Mouse (Mus musculus): ENCODE measurements around the gene Mt3. TPM values are rescaled to one million over a fixed set of nuclear protein-coding genes. Genes with fewer than 3 reads are reported as not detected.
"Not testable (repeated sequence)": the region's sequence is repeated elsewhere in the genome, so short reads cannot be mapped to it uniquely, and the experiment has no call there.

Gene Mt3
- polyA plus RNA-seq, 1 experiment = not detected

- no peak overlapping the region for H3ac ChIP-seq (ENCODE audit: control insufficient read depth, insufficient read length, low read depth)
- H3K27me3 ChIP-seq (ENCODE audit: control insufficient read depth, insufficient read depth, insufficient read length) = no peaks in the 10 kb centered on the region
- no peaks in the 10 kb centered on the region for H3K36me3 ChIP-seq (ENCODE audit: control insufficient read depth, insufficient read depth)
- H3K4me3 ChIP-seq (ENCODE audit: insufficient read depth, poor library complexity, severe bottlenecking) = no peak overlapping the region
- no peaks in the 10 kb centered on the region for H3K79me3 ChIP-seq (ENCODE audit: low read depth)
- no peaks in the 10 kb centered on the region for H3K79me2 ChIP-seq (ENCODE audit: control insufficient read depth, insufficient read depth)
- TF ChIP-seq USF1 (IDR thresholded peaks at IDR 0.05; ENCODE audit: low read depth) (no peak), MAX (IDR thresholded peaks at IDR 0.05) (no peak), MYOD1 (IDR thresholded peaks at IDR 0.05; ENCODE audit: control insufficient read depth, insufficient read length, low read depth) (no peak), MYOG (IDR thresholded peaks at IDR 0.05; ENCODE audit: control insufficient read depth, extremely low read depth, insufficient read length) (no peak), CTCF (IDR thresholded peaks at IDR 0.05; ENCODE audit: control insufficient read depth, insufficient read depth, insufficient read length) (no peak)
These were observed 24.7 kb upstream of the Mt3 start for GRCm38 (mm10) chr8:94127711-94128110.

GRCm38 (mm10) chr8:94129133-94129789 lies 23.1 kb upstream of the Mt3 start:
- Histone ChIP-seq H3K36me3 (ENCODE audit: control insufficient read depth, insufficient read depth) (no peaks in the 10 kb centered on the region), H3K79me3 (ENCODE audit: low read depth) (no peaks in the 10 kb centered on the region), H3K79me2 (ENCODE audit: control insufficient read depth, insufficient read depth) (no peaks in the 10 kb centered on the region), H3K4me3 (ENCODE audit: insufficient read depth, poor library complexity, severe bottlenecking) (no peak overlapping the region), H3ac (ENCODE audit: control insufficient read depth, insufficient read length, low read depth) (no peak overlapping the region), H3K27me3 (ENCODE audit: control insufficient read depth, insufficient read depth, insufficient read length) (no peaks in the 10 kb centered on the region)
- TF ChIP-seq MYOD1 (IDR thresholded peaks at IDR 0.05; ENCODE audit: control insufficient read depth, insufficient read length, low read depth) (no peak), FOSL1 (IDR thresholded peaks at IDR 0.05; ENCODE audit: insufficient read depth, low read length, poor library complexity, severe bottlenecking) (no peak), CEBPB (IDR thresholded peaks at IDR 0.05; ENCODE audit: low read depth) (no peak), MYOG (IDR thresholded peaks at IDR 0.05; ENCODE audit: control insufficient read depth, extremely low read depth, insufficient read length) (no peak), USF1 (IDR thresholded peaks at IDR 0.05; ENCODE audit: low read depth) (no peak), MAX (IDR thresholded peaks at IDR 0.05) (no peak), CTCF (IDR thresholded peaks at IDR 0.05; ENCODE audit: control insufficient read depth, insufficient read depth, insufficient read length) (no peak)

DNA sequence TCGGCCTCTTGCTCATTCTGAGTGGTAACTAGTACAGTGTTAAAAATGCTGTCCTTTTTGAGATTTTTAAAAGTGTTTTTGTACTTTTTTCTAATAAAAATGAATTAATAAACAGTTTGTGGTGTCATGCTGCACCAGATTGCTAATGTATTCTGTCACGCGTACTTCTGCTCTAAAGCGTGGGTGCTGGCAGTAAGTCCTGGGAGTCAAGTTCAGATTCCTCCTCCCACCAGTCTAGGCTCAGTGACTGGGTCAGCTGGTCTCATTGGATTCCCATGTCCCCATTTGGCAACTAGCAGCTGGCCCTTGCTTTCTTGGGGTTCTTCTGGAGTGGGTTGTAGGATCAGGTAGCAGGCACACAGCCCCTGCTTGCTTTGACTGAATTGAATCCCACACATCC lies 22.3 kb upstream of the Mt3 start:
- no peak overlapping the region for H3K4me3 ChIP-seq (ENCODE audit: insufficient read depth, poor library complexity, severe bottlenecking)
- no peaks in the 10 kb centered on the region for H3K27me3 ChIP-seq (ENCODE audit: control insufficient read depth, insufficient read depth, insufficient read length)
- H3K79me3 ChIP-seq (ENCODE audit: low read depth) = no peaks in the 10 kb centered on the region

DNA sequence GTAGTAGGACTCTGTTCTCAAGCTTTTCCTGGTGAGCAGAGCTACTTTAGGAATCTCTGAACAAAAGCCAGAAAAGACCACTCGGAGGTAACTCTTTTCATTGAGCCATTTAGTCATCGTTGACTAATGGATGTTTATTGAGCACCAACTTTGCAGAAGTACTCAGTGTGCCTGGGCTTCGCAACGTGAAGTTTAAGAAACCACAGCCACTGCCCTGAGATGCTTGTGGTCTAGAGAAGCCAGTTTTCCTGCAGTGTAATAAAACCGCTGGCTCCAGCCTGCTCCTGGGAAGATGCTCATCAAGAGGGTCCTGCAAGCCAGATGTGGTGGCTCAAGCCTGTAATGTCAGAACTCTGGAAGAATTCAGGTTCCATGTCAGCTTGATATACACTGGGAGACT lies 20.3 kb upstream of the Mt3 start:
- no peaks in the 10 kb centered on the region for H3K27me3 ChIP-seq (ENCODE audit: control insufficient read depth, insufficient read depth, insufficient read length)
- H3K4me3 ChIP-seq (ENCODE audit: insufficient read depth, poor library complexity, severe bottlenecking) = no peak overlapping the region
- no peaks in the 10 kb centered on the region for H3K79me2 ChIP-seq (ENCODE audit: control insufficient read depth, insufficient read depth)
- no peak overlapping the region for H3ac ChIP-seq (ENCODE audit: control insufficient read depth, insufficient read length, low read depth)
- H3K36me3 ChIP-seq (ENCODE audit: control insufficient read depth, insufficient read depth) = no peaks in the 10 kb centered on the region
- no peaks in the 10 kb centered on the region for H3K79me3 ChIP-seq (ENCODE audit: low read depth)
- TF ChIP-seq MYOG (IDR thresholded peaks at IDR 0.05; ENCODE audit: control insufficient read depth, extremely low read depth, insufficient read length) (no peak), MYOD1 (IDR thresholded peaks at IDR 0.05; ENCODE audit: control insufficient read depth, insufficient read length, low read depth) (no peak), CTCF (IDR thresholded peaks at IDR 0.05; ENCODE audit: control insufficient read depth, insufficient read depth, insufficient read length) (no peak), CEBPB (IDR thresholded peaks at IDR 0.05; ENCODE audit: low read depth) (peak; percentile 19), MAX (IDR thresholded peaks at IDR 0.05) (peak; percentile 67), FOSL1 (IDR thresholded peaks at IDR 0.05; ENCODE audit: insufficient read depth, low read length, poor library complexity, severe bottlenecking) (peak; percentile 18)

More for the DNA sequence above, 22.3 kb upstream of the Mt3 start:
- Histone ChIP-seq H3ac (ENCODE audit: control insufficient read depth, insufficient read length, low read depth) (no peak overlapping the region), H3K79me2 (ENCODE audit: control insufficient read depth, insufficient read depth) (no peaks in the 10 kb centered on the region), H3K36me3 (ENCODE audit: control insufficient read depth, insufficient read depth) (no peaks in the 10 kb centered on the region)
- TF ChIP-seq FOSL1 (IDR thresholded peaks at IDR 0.05; ENCODE audit: insufficient read depth, low read length, poor library complexity, severe bottlenecking) = no peak
- no peak for TF ChIP-seq MAX (IDR thresholded peaks at IDR 0.05)
- TF ChIP-seq MYOG (IDR thresholded peaks at IDR 0.05; ENCODE audit: control insufficient read depth, extremely low read depth, insufficient read length) = no peak

GRCm38 (mm10) chr8:94134601-94135000 lies 17.8 kb upstream of the Mt3 start:
- TF ChIP-seq USF1 (IDR thresholded peaks at IDR 0.05; ENCODE audit: low read depth) (peak; percentile 46), FOSL1 (IDR thresholded peaks at IDR 0.05; ENCODE audit: insufficient read depth, low read length, poor library complexity, severe bottlenecking) (peak; percentile 42)
- not testable (repeated sequence) for H3K79me2 ChIP-seq (ENCODE audit: control insufficient read depth, insufficient read depth); H3K4me3 ChIP-seq (ENCODE audit: insufficient read depth, poor library complexity, severe bottlenecking); H3K36me3 ChIP-seq (ENCODE audit: control insufficient read depth, insufficient read depth); H3ac ChIP-seq (ENCODE audit: control insufficient read depth, insufficient read length, low read depth); H3K79me3 ChIP-seq (ENCODE audit: low read depth); H3K27me3 ChIP-seq (ENCODE audit: control insufficient read depth, insufficient read depth, insufficient read length)

GRCm38 (mm10) chr8:94135556-94135955 lies 16.9 kb upstream of the Mt3 start:
- no peak overlapping the region for H3K4me3 ChIP-seq (ENCODE audit: insufficient read depth, poor library complexity, severe bottlenecking)
- H3ac ChIP-seq (ENCODE audit: control insufficient read depth, insufficient read length, low read depth) = no peak overlapping the region
- no peaks in the 10 kb centered on the region for H3K36me3 ChIP-seq (ENCODE audit: control insufficient read depth, insufficient read depth)
- H3K79me2 ChIP-seq (ENCODE audit: control insufficient read depth, insufficient read depth) = no peaks in the 10 kb centered on the region
- H3K27me3 ChIP-seq (ENCODE audit: control insufficient read depth, insufficient read depth, insufficient read length) = no peaks in the 10 kb centered on the region
- TF ChIP-seq MYOD1 (IDR thresholded peaks at IDR 0.05; ENCODE audit: control insufficient read depth, insufficient read length, low read depth) (no peak), MAX (IDR thresholded peaks at IDR 0.05) (no peak), CEBPB (IDR thresholded peaks at IDR 0.05; ENCODE audit: low read depth) (no peak), CTCF (IDR thresholded peaks at IDR 0.05; ENCODE audit: control insufficient read depth, insufficient read depth, insufficient read length) (no peak), MYOG (IDR thresholded peaks at IDR 0.05; ENCODE audit: control insufficient read depth, extremely low read depth, insufficient read length) (no peak), USF1 (IDR thresholded peaks at IDR 0.05; ENCODE audit: low read depth) (no peak), FOSL1 (IDR thresholded peaks at IDR 0.05; ENCODE audit: insufficient read depth, low read length, poor library complexity, severe bottlenecking) (no peak)
- H3K79me3 ChIP-seq (ENCODE audit: low read depth) = no peaks in the 10 kb centered on the region
